Mouse (Mus musculus) liver, embryonic 13.5 days (tissue): Measurements from ENCODE around the gene Scamp2. TPM values are rescaled to one million over a fixed set of nuclear protein-coding genes. Genes with fewer than 3 reads are reported as not detected.
A peak's percentile ranks its signal among the peaks of the same experiment; 100 is the strongest.

ENCODE experiments used
- ATAC-seq: fragments of 200-750 bp; cut with Nextera tagmentation; 2 replicates; pipeline ENCODE4 v1.8.0; 2017; ENCODE audit warnings: low read depth, mild to moderate bottlenecking, moderate number of reproducible peaks, moderate library complexity
- DNase-seq: peaks from one replicate; pipeline ENCODE4 v3.0.0; 2022
- H3K27ac ChIP-seq: fragments of 300-500 bp; sonication (generic); 2 replicates; pipeline ENCODE4 v1.5.1; 2015; ENCODE audit warnings: moderate library complexity, mild to moderate bottlenecking, inconsistent platforms
- H3K27me3 ChIP-seq: fragments of 300-500 bp; sonication (generic); 2 replicates; pipeline ENCODE4 v1.6.1; 2015; ENCODE audit warnings: mild to moderate bottlenecking, inconsistent platforms
- H3K36me3 ChIP-seq: fragments of 300-500 bp; sonication (generic); 2 replicates; pipeline ENCODE4 v1.6.1; 2015; ENCODE audit warnings: mild to moderate bottlenecking, inconsistent platforms
- H3K4me1 ChIP-seq: fragments of 300-500 bp; sonication (generic); replicated peaks from 2 replicates; pipeline ENCODE4 v1.6.1; 2015; ENCODE audit warnings: inconsistent platforms
- H3K4me2 ChIP-seq: fragments of 300-500 bp; sonication (generic); 2 replicates; pipeline ENCODE4 v1.6.1; 2015; ENCODE audit warnings: inconsistent platforms, mild to moderate bottlenecking, moderate library complexity
- H3K4me3 ChIP-seq: fragments of 300-500 bp; sonication (generic); replicated peaks from 2 replicates; pipeline ENCODE4 v1.5.1; 2015; ENCODE audit warnings: mild to moderate bottlenecking, inconsistent platforms
- H3K9ac ChIP-seq: fragments of 300-500 bp; sonication (generic); 2 replicates; pipeline ENCODE4 v1.6.1; 2015; ENCODE audit warnings: mild to moderate bottlenecking, inconsistent platforms
- H3K9me3 ChIP-seq: fragments of 300-500 bp; sonication (generic); replicated peaks from 2 replicates; pipeline ENCODE4 v1.6.1; 2016; ENCODE audit warnings: inconsistent platforms
- WGBS: fragments of 180-500 bp; shearing (Covaris S2); methylation state at CpG from one replicate; pipeline ENCODE4 v1.1.7; 2015; ENCODE audit not compliant: insufficient replicate concordance; 5-methylcytosine and 5-hydroxymethylcytosine counted together
- polyA plus RNA-seq: library from polyadenylated mRNA; unstranded; fragments of >200 nt; fragmentation: Nextera tagmentation; extraction: Ambion mirVana; gene quantifications from 2 replicates; pipeline ENCODE4 v1.2.1, GENCODE M21; 2015

The Scamp2 gene
- polyA plus RNA-seq, 1 experiment from 2014 or later: 26.9 TPM

DNA sequence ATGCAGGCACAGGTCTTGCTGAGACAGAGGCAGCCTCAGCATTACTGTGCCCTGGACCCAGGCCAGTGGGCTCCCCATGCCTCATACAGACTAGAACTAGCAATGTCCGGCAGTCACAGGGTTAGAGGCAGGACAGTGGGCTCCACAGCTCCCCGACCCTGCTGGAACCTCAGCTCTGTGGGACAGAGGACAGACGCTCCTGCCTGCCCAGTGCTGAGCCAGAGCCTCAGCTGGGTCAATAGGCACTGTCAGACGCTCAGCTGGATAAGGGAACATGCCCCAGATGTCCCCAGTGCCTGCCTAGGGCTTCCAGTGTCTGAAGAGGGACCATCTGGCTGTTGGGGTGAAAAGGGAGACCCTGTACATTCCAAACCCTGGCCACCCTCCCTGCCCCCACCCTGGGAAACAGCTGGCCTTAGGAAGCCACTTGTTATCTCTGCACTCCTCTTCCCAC, 37.2 kb downstream of the Scamp2 start:
- Histone ChIP-seq H3K36me3 (peaks cover 16% of the 10 kb centered on the region), H3K4me2 (no peak overlapping the region), H3K4me1 (peaks cover 31% of the 10 kb centered on the region), H3K27ac (no peak overlapping the region), H3K9ac (no peak overlapping the region), H3K9me3 (no peaks in the 10 kb centered on the region), H3K4me3 (no peak overlapping the region), H3K27me3 (peaks cover 5% of the 10 kb centered on the region)
- DNase-seq (no peak), ATAC-seq (no peak)
- WGBS: 42% methylated on average over 4 of the region's 4 CpGs

DNA sequence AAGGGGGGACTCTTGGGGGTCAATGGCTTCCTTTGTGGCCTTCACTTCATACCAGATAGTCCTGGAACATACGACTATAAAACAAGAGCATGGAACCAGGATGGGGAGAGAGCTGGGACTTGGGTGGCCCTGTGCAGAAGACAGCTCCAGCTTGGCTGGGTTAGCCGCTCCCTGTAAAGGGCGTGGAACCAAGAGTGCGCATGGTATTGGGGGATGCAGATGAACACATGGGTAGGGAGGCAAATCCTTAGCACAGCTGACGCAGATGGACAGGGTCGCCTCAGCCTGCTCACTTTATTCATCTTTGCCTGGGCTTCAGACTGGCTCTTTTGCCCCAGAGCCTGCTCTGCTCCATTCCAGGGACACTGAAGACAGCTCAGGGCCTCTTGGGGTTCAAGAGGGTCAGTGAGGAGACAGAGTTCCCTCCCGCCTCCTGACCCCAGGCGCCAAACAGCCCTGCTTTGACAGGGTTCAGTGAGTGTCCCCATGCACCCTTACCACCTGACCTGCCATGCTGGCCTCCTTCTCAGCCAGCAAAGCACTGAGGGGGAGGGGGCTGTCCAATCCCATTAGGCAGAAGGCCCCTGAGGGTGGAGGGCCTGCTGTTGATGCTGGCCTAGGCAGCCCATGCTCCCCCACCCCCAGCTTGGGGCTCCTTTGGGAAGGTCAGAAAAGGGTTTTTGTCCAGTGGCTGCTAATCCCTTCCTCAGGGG, 38.3 kb downstream of the Scamp2 start:
- 62% methylated on average over 8 of the region's 8 CpGs for WGBS

DNA sequence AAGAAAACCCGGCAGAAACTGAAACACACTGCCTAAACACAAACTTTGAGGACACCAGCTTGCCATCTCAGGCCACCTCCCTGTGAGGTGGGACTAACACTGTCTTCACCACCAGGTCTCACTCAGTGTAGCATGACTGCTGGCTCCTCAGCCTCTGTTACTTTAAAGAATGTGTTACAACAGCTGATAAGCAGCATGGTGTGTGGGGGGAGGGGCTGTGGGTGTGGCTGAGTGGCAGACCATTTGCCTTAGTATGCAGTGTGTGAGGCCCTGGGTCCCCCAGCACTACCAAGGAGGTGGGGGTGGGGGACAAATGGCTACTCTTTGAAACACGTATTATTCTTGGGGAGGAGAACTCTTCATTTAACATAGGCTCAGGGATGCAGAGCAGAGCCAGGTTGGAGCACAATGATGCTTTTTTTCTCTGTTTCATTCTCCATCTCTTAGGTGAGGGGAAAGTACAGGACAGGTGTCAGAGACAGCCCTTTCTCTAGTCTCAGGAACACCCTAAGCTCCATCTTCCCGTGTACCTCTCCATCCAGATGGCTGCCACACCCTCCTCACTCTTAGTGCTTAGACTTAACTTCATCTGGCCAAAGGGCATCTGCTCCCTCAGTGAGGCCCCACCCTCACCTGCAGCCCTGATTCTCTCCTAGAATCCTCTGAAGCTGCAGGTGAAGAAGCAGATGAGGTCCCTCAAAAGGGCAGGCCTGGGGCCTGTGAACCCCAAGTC, 40.0 kb downstream of the Scamp2 start:
- peak; percentile 54 for DNase-seq
- 7% methylated on average over 3 of the region's 3 CpGs for whole genome bisulfite sequencing
- H3K4me1 ChIP-seq: peaks cover 22% of the 10 kb centered on the region
- no peaks in the 10 kb centered on the region for H3K9me3 ChIP-seq
- H3K27ac ChIP-seq: no peak overlapping the region
- no peaks in the 10 kb centered on the region for H3K36me3 ChIP-seq
- no peak overlapping the region for H3K4me3 ChIP-seq
- H3K27me3 ChIP-seq: peaks cover 29% of the 10 kb centered on the region
- H3K4me2 ChIP-seq: no peak overlapping the region
- H3K9ac ChIP-seq: no peak overlapping the region
- ATAC-seq: peak; percentile 52

More for the DNA sequence above, 38.3 kb downstream of the Scamp2 start:
- H3K27ac ChIP-seq: no peak overlapping the region
- H3K4me1 ChIP-seq: peaks cover 24% of the 10 kb centered on the region
- H3K4me2 ChIP-seq: no peak overlapping the region
- H3K4me3 ChIP-seq: no peak overlapping the region
- H3K27me3 ChIP-seq: peaks cover 11% of the 10 kb centered on the region
- H3K36me3 ChIP-seq: peaks cover 8% of the 10 kb centered on the region
- ATAC-seq (no peak), DNase-seq (no peak)
- H3K9me3 ChIP-seq: no peaks in the 10 kb centered on the region
- no peak overlapping the region for H3K9ac ChIP-seq

- Histone ChIP-seq H3K27me3 (peaks cover 35% of the 10 kb centered on the region), H3K27ac (no peak overlapping the region)
- 49% methylated on average over 2 of the region's 2 CpGs for WGBS
Measured at GRCm38 (mm10) chr9:57601353-57601706, 40.6 kb downstream of the Scamp2 start.

DNA sequence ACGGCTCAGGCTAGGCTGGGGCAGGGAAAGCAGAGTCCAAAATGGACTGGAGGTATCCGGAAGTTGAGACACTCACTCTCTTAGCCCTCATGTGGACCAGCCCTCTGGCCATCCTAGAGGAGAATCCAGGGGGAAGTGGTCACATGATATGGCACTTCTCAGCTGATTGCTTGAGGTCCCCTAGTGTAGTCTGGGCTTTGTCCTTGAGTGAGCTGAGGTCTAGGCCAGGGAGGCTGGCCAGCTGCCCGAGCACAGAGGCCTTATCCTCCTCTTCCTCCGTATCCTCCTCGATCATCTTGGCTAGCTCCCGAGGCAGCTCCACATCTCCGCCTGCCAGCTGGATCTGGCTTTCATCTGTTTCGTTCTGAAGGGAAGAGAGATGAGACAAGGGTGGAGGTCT, 41.4 kb downstream of the Scamp2 start:
- no peak for DNase-seq
- H3K9me3 ChIP-seq: no peaks in the 10 kb centered on the region
- WGBS: 44% methylated on average over 8 of the region's 8 CpGs
- no peaks in the 10 kb centered on the region for H3K36me3 ChIP-seq
- H3K4me2 ChIP-seq: no peak overlapping the region
- no peak overlapping the region for H3K27ac ChIP-seq
- ATAC-seq: no peak
- H3K4me3 ChIP-seq: no peak overlapping the region
- peaks cover 22% of the 10 kb centered on the region for H3K4me1 ChIP-seq
- no peak overlapping the region for H3K9ac ChIP-seq
- peaks cover 42% of the 10 kb centered on the region for H3K27me3 ChIP-seq

More at GRCm38 (mm10) chr9:57601353-57601706, 40.6 kb downstream of the Scamp2 start:
- ATAC-seq: no peak
- H3K9ac ChIP-seq: no peak overlapping the region
- no peak overlapping the region for H3K4me3 ChIP-seq
- peaks cover 22% of the 10 kb centered on the region for H3K4me1 ChIP-seq
- no peak for DNase-seq
- H3K9me3 ChIP-seq: no peaks in the 10 kb centered on the region
- H3K36me3 ChIP-seq: no peaks in the 10 kb centered on the region
- H3K4me2 ChIP-seq: no peak overlapping the region

DNA sequence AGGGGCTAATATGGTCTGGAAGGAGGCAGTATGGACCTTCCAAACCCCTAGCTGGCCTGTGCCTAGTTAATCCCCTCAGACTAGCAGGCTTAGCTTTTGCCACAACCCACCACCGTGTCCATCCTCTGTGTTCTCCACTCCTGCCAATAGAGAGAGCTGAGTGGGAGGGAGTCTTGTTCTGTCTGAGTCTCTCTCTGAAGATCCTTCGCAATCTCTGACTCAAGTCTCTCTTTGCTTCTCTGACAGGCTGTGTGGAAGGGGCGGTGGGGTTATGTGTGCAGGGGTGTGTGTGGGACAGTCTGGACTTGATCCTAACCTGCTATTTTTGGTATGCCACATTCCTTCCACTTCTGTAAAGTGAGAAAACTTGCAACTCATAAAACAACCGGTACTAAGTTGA, 44.1 kb downstream of the Scamp2 start:
- WGBS: 77% methylated on average over 4 of the region's 4 CpGs

DNA sequence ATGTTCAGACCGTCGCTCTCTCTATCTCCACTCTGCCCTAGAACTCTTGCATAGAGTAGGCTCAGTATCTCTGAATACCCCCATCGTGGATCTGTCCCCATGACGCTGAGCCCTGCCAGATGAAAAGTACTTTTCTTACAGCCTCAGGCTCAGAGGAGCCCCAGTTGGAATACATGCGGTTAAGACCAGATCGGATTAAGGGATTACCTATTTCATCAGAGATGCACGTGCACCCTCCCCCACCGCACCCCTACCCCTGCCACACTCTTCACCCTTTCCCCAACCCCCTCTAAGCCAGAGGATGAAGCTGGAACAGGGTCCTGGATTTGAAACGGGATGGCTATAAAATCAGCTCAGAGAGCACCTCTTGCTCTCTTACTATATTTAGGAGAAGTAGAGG, 44.8 kb downstream of the Scamp2 start:
- H3K4me2 ChIP-seq: no peak overlapping the region
- ATAC-seq (no peak), DNase-seq (no peak)
- H3K27me3 ChIP-seq: peaks cover 59% of the 10 kb centered on the region
- no peak overlapping the region for H3K27ac ChIP-seq
- H3K4me3 ChIP-seq: no peak overlapping the region
- no peaks in the 10 kb centered on the region for H3K9me3 ChIP-seq
- H3K9ac ChIP-seq: no peak overlapping the region
- peaks cover 10% of the 10 kb centered on the region for H3K4me1 ChIP-seq
- WGBS: 15% methylated on average over 9 of the region's 9 CpGs
- no peaks in the 10 kb centered on the region for H3K36me3 ChIP-seq

More for the DNA sequence above, 44.1 kb downstream of the Scamp2 start:
- no peak overlapping the region for H3K9ac ChIP-seq
- H3K4me3 ChIP-seq: no peak overlapping the region
- ATAC-seq (no peak), DNase-seq (no peak)
- H3K4me2 ChIP-seq: no peak overlapping the region
- peaks cover 59% of the 10 kb centered on the region for H3K27me3 ChIP-seq
- H3K4me1 ChIP-seq: peaks cover 16% of the 10 kb centered on the region
- no peaks in the 10 kb centered on the region for H3K9me3 ChIP-seq
- H3K36me3 ChIP-seq: no peaks in the 10 kb centered on the region
- no peak overlapping the region for H3K27ac ChIP-seq

DNA sequence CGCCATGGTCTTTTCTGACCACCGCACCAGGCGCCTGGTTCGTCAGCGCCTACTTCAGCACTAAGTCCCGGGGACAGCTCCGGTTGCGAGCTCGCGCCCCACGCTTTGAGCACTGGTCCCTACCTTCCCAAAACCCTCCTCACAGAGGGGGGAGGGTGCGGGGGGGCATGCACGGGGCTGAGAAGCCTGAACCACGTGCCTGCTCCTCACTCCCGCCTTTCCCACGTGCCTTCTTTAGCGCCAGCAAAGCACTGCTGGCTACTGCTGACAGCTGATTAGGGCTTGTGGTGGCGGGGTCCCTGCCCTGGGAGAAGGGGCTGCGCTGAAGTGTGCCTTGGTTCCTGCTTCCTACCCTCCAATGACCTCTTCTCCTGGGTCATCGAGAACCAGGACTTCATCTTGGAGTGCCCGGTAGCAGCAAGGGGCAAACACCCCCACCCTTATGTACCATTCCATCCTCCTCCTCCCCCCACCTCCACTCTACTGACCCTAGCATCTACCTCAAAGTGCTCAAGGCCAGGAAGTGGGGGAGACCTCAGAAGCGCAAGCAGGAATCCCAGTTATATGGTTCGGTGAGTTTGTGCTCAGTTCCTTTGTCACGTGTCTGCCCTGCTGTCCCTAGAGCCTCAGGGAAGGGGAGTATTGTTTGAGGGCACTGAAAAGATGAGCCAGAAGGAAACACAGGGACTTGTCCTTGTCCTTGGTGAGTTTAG, 45.6 kb downstream of the Scamp2 start, which contains the start of gene Cplx3:
Gene Cplx3, minus strand, starts transcription at position 143 of the 713 bp plus-strand sequence.
- H3K27ac ChIP-seq: no peak within 1 kb of the TSS
- H3K9ac ChIP-seq: no peak within 1 kb of the TSS
- no peaks in the 10 kb centered on the region for H3K36me3 ChIP-seq
- no peak within 1 kb of the TSS for H3K4me3 ChIP-seq
- no peak for ATAC-seq
- H3K4me2 ChIP-seq: no peak within 1 kb of the TSS
- 0 out of 2 replicates have a peak, but pooled peaks cover 3% of the 10 kb centered on the region for H3K4me1 ChIP-seq
- peak; percentile 31 for DNase-seq
- peaks cover 59% of the 10 kb centered on the region for H3K27me3 ChIP-seq
- WGBS: 6% methylated on average over 24 of the region's 24 CpGs
- H3K9me3 ChIP-seq: no peaks in the 10 kb centered on the region

- DNase-seq (no peak), ATAC-seq (no peak)
- no peaks in the 10 kb centered on the region for H3K4me1 ChIP-seq
- no peaks in the 10 kb centered on the region for H3K36me3 ChIP-seq
- H3K4me3 ChIP-seq: no peak overlapping the region
- no peak overlapping the region for H3K27ac ChIP-seq
- no peak overlapping the region for H3K9ac ChIP-seq
- H3K27me3 ChIP-seq: peaks cover 57% of the 10 kb centered on the region
- 35% methylated on average over 3 of the region's 3 CpGs for WGBS
- H3K4me2 ChIP-seq: no peak overlapping the region
- H3K9me3 ChIP-seq: no peaks in the 10 kb centered on the region
Measured at GRCm38 (mm10) chr9:57609803-57610202, 49.1 kb downstream of the Scamp2 start.

GRCm38 (mm10) chr9:57610359-57610826, 49.6 kb downstream of the Scamp2 start:
- Histone ChIP-seq H3K27me3 (peaks cover 51% of the 10 kb centered on the region), H3K9ac (no peak overlapping the region), H3K27ac (no peak overlapping the region), H3K9me3 (no peaks in the 10 kb centered on the region), H3K4me1 (peaks cover 4% of the 10 kb centered on the region), H3K4me3 (no peak overlapping the region), H3K4me2 (no peak overlapping the region), H3K36me3 (no peaks in the 10 kb centered on the region)
- no peak for DNase-seq
- no peak for ATAC-seq
- 47% methylated on average over 3 of the region's 3 CpGs for WGBS

GRCm38 (mm10) chr9:57612587-57612986, 51.8 kb downstream of the Scamp2 start:
- 66% methylated on average over 7 of the region's 7 CpGs for WGBS
- ATAC-seq: no peak
- H3K4me1 ChIP-seq: peaks cover 7% of the 10 kb centered on the region
- no peak overlapping the region for H3K27ac ChIP-seq
- peaks cover 30% of the 10 kb centered on the region for H3K27me3 ChIP-seq
- no peak for DNase-seq
- H3K9ac ChIP-seq: no peak overlapping the region
- no peaks in the 10 kb centered on the region for H3K9me3 ChIP-seq
- no peaks in the 10 kb centered on the region for H3K36me3 ChIP-seq
- H3K4me3 ChIP-seq: no peak overlapping the region
- no peak overlapping the region for H3K4me2 ChIP-seq
